Mouse (Mus musculus) bone marrow, adult 2 months (tissue): ENCODE measurements at regions not wholly inside any gene's neighbourhood (a gene's known extent, or its start where the extent isn't known, plus 50 kb on each side); places are given as distances from the start of the nearest gene placed in this dataset.

ENCODE experiments used
- H3K27ac ChIP-seq: fragments of 200-500 bp; 2 replicates; pipeline ENCODE4 v1.5.1; 2012; ENCODE audit warnings: low read depth, mild to moderate bottlenecking, control low read depth, inconsistent platforms, low read length; ENCODE audit not compliant: control insufficient read depth, poor library complexity, insufficient read depth
- H3K4me1 ChIP-seq: fragments of 200-500 bp; 2 replicates; pipeline ENCODE4 v1.6.1; 2011; ENCODE audit warnings: low read length; ENCODE audit not compliant: control insufficient read depth, insufficient read depth
- H3K4me3 ChIP-seq: fragments of 200-500 bp; replicated peaks from 2 replicates; pipeline ENCODE3; 2011; ENCODE audit warnings: mild to moderate bottlenecking, low read depth, low read length, control low read depth; ENCODE audit not compliant: control insufficient read depth
- CTCF ChIP-seq: fragments of 200-500 bp; IDR thresholded peaks from 2 replicates; pipeline ENCODE4 v1.5.1; 2011; ENCODE audit warnings: low read length, control low read depth; ENCODE audit not compliant: control insufficient read depth, insufficient read depth
- POLR2A ChIP-seq: fragments of 200-500 bp; IDR thresholded peaks from 2 replicates; pipeline ENCODE4 v1.6.1; 2011; ENCODE audit warnings: low read depth, mild to moderate bottlenecking, control low read depth, low read length, borderline replicate concordance; ENCODE audit not compliant: control insufficient read depth
- WGBS: fragments of 180-500 bp; shearing (Covaris S2); methylation state at CpG from one replicate; pipeline ENCODE4 v1.1.7; 2018; 5-methylcytosine and 5-hydroxymethylcytosine counted together

DNA sequence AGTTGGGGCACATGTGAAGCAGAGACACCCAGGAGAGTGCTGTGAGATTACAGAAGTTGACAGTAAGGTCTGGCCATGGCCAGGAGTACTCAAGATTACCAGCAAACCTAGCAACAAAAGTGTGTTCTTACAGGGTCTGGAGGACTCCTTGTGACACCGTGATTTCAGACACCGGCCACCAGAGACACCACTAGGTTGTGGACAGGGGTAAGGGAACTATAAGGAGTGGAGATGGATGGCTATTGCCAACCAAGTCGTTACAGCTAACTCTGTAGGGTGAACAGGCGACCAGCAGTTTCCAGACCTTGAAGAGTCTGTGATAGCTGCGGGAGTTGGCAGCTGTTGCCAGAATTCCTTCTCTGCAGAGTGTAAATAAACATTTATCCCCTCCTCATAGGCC lies 54.4 kb upstream of the Cnih3 start:
- TF ChIP-seq CTCF: no peak
- TF ChIP-seq POLR2A: no peak
- no peak overlapping the region for H3K4me3 ChIP-seq
- H3K4me1 ChIP-seq: peaks cover 5% of the 10 kb centered on the region
- no peak overlapping the region for H3K27ac ChIP-seq
- WGBS: 79% methylated on average over 5 of the region's 5 CpGs

DNA sequence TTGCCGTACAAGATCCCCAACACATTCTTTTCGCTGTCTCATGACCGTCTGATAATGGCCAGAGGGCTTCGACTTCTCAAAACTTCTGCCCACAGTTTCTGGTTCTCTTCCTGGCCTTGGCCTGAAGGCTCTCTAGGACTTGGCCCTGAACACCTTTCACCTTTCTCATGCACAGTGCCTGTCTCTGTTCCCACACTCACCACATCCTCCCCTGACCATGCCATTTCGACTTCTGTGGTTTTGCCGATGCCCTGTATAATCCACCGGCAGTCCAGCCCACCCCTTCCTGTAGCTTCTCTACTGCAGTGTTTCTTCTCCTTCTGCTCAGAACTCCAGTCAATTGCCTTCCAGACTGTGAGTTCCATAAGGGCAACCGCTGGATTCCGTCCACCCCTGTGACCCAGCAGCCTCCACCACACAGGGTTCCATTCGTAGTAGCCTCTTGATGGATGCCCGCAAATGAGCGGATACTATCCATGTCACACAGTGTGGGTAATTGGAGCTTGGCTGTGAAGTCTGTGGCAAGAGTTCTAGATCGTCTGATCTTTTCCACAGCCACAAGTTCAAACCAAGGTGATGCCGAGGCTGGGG lies 53.3 kb upstream of the Cnih3 start:
- TF ChIP-seq POLR2A (no peak), CTCF (no peak)
- peaks cover 5% of the 10 kb centered on the region for H3K4me1 ChIP-seq
- H3K4me3 ChIP-seq: no peak overlapping the region
- no peak overlapping the region for H3K27ac ChIP-seq
- WGBS: 22% methylated on average over 14 of the region's 14 CpGs

DNA sequence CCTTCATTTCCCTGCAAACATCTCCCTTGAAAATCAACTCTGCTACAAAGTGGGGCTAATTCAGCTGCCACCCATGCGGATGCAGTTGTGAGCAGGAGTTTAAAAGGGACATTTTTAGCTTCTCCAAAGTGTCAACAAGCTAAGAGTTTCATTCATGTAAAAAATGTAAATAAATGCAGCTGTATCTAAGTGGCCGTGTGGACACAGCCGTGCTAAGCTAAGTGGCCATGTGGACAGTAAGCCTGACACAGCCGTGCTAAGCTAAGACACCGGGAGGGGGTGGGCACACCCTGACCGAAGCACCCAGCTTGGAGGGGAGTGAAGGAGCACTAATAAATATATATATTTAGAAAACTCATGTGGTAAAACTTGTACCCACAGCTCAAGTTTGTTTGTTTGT lies 52.6 kb upstream of the Cnih3 start:
- TF ChIP-seq POLR2A (no peak), CTCF (no peak)
- Histone ChIP-seq H3K4me3 (no peak overlapping the region), H3K4me1 (peaks cover 5% of the 10 kb centered on the region), H3K27ac (no peak overlapping the region)
- WGBS: 83% methylated on average over 6 of the region's 6 CpGs

DNA sequence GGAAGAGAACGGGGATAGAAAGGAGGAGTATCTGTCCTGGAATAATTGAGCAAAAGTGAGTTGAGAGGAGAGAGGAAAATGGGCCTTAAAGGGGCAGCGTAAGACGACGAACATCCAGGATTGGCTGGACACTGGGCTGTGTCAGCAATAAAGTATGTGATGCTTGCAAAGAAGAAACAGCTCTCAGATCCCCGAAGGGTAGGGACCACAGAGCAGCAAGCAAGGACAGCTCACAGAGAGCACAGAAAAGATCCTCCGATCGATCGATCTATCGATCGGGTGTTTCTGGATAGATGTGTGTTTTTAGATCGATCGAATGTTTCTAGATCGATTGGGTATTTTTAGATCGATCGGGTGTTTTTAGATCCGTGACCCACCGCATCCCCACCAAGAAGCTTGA lies 50.3 kb upstream of the Cnih3 start:
- Histone ChIP-seq H3K27ac (no peak overlapping the region), H3K4me3 (no peak overlapping the region), H3K4me1 (peaks cover 5% of the 10 kb centered on the region)
- TF ChIP-seq POLR2A (no peak), CTCF (no peak)
- 94% methylated on average over 17 of the region's 17 CpGs for WGBS
